Mouse (Mus musculus) embryonic facial prominence, embryonic 14.5 days (tissue): ENCODE results near the gene Syngr2. TPM values are rescaled to one million over a fixed set of nuclear protein-coding genes. Genes with fewer than 3 reads are reported as not detected.

ENCODE experiments used
- ATAC-seq: fragments of 200-750 bp; cut with Nextera tagmentation; 2 replicates; pipeline ENCODE4 v1.8.0; 2017; ENCODE audit warnings: low read depth, moderate number of reproducible peaks, moderate TSS enrichment
- DNase-seq: peaks from one replicate; pipeline ENCODE4 v3.0.0-alpha.2; 2015; ENCODE audit warnings: low spot score
- H3K27ac ChIP-seq: fragments of 300-500 bp; sonication (generic); replicated peaks from 2 replicates; pipeline ENCODE4 v1.5.1; 2014; ENCODE audit warnings: low read depth, mild to moderate bottlenecking, low read length, moderate library complexity
- H3K27me3 ChIP-seq: fragments of 300-500 bp; sonication (generic); replicated peaks from 2 replicates; pipeline ENCODE4 v1.6.1; 2014; ENCODE audit warnings: low read length; ENCODE audit not compliant: control insufficient read depth, insufficient read depth
- H3K36me3 ChIP-seq: fragments of 300-500 bp; sonication (generic); 2 replicates; pipeline ENCODE4 v1.6.1; 2014; ENCODE audit warnings: low read length, mixed read lengths; ENCODE audit not compliant: control insufficient read depth, insufficient read depth
- H3K4me1 ChIP-seq: fragments of 300-500 bp; sonication (generic); 2 replicates; pipeline ENCODE4 v1.6.1; 2014; ENCODE audit warnings: antibody characterized with exemption, low read length; ENCODE audit not compliant: control insufficient read depth, insufficient read depth
- H3K4me2 ChIP-seq: fragments of 300-500 bp; sonication (generic); 2 replicates; pipeline ENCODE4 v1.6.1; 2014; ENCODE audit warnings: low read depth, mild to moderate bottlenecking, low read length, moderate library complexity, mixed read lengths
- H3K4me3 ChIP-seq: fragments of 300-500 bp; sonication (generic); 2 replicates; pipeline ENCODE4 v1.5.1; 2014; ENCODE audit warnings: low read depth, mild to moderate bottlenecking, low read length
- H3K9ac ChIP-seq: fragments of 300-500 bp; sonication (generic); 2 replicates; pipeline ENCODE4 v1.6.1; 2014; ENCODE audit warnings: low read depth, mild to moderate bottlenecking, low read length, moderate library complexity, mixed read lengths
- H3K9me3 ChIP-seq: fragments of 300-500 bp; sonication (generic); 2 replicates; pipeline ENCODE4 v1.6.1; 2016; ENCODE audit warnings: low read length; ENCODE audit not compliant: control insufficient read depth
- WGBS: fragments of 180-500 bp; shearing (Covaris S2); extraction: QIAGEN DNeasy Blood & Tissue Kit; methylation state at CpG from one replicate; pipeline ENCODE4 v1.1.7; 2014; 5-methylcytosine and 5-hydroxymethylcytosine counted together
- polyA plus RNA-seq: library from polyadenylated mRNA; unstranded; fragments of >200 nt; fragmentation: Nextera tagmentation; extraction: Ambion mirVana; gene quantifications from 2 replicates; pipeline ENCODE4 v1.2.1, GENCODE M21; 2014

The Syngr2 gene
- polyA plus RNA-seq, 1 experiment from 2014 or later: 78.6 TPM

- peak overlapping the region; percentile 58 for H3K4me3 ChIP-seq
- H3K27ac ChIP-seq: peak overlapping the region; percentile 96
- WGBS: 4% methylated on average over 17 of the region's 19 CpGs
- H3K4me2 ChIP-seq: peak overlapping the region; percentile 89
- H3K9ac ChIP-seq: peak overlapping the region; percentile 77
- no peaks in the 10 kb centered on the region for H3K9me3 ChIP-seq
- peaks cover 17% of the 10 kb centered on the region for H3K4me1 ChIP-seq
- peaks cover 17% of the 10 kb centered on the region for H3K36me3 ChIP-seq
- ATAC-seq (peak; percentile 86), DNase-seq (no peak)
- no peaks in the 10 kb centered on the region for H3K27me3 ChIP-seq
Observed at GRCm38 (mm10) chr11:117848271-117848984, 39.0 kb downstream of the Syngr2 start.

DNA sequence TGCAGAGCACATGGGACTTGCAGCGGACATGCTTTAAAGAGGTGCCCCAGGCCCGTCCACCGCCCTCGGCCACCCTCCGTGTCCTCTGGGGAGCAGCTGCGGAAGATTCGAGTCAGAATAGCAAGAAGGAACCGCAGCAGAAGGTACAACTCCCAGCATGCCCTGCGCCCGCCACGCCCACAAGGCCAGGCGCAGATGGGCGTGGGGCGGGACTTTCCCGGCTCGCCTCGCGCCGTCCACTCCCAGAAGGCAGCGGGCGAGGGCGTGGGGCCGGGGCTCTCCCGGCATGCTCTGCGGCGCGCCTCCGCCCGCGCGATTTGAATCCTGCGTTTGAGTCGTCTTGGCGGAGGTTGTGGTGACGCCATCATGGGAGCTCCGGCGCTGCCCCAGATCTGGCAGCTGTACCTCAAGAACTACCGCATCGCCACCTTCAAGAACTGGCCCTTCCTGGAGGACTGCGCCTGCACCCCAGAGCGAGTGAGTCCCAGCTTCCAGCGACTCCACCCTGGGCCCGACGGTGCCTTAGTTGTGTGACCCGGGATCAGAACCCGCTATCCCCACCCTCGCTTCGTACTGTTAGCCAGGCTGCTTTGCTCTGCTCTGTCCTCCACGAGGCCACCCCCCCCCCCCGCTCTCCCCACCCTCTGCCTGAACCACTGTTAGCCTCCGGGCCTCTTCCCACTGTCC lies 39.7 kb downstream of the Syngr2 start, which contains the start of gene Birc5:
Birc5 (plus strand) TSS at position 267 of the 687 bp plus-strand sequence.
- WGBS: 0% methylated on average over 25 of the region's 51 CpGs

GRCm38 (mm10) chr11:117852875-117853274 lies 43.4 kb downstream of the Syngr2 start:
- Histone ChIP-seq H3K36me3 (peaks cover 57% of the 10 kb centered on the region), H3K4me2 (no peak overlapping the region), H3K27ac (no peak overlapping the region), H3K9ac (no peak overlapping the region), H3K27me3 (no peaks in the 10 kb centered on the region), H3K4me3 (no peak overlapping the region), H3K9me3 (no peaks in the 10 kb centered on the region), H3K4me1 (peaks cover 15% of the 10 kb centered on the region)
- WGBS: 91% methylated on average over 3 of the region's 3 CpGs
- ATAC-seq: no peak
- no peak for DNase-seq

More for the DNA sequence above, 39.7 kb downstream of the Syngr2 start, which contains the start of gene Birc5:
- peaks cover 17% of the 10 kb centered on the region for H3K4me1 ChIP-seq
- H3K27ac ChIP-seq: peak within 1 kb of the TSS; percentile 96
- no peaks in the 10 kb centered on the region for H3K27me3 ChIP-seq
- peaks cover 23% of the 10 kb centered on the region for H3K36me3 ChIP-seq
- H3K4me2 ChIP-seq: peak within 1 kb of the TSS; percentile 89
- ATAC-seq (peak; percentile 95), DNase-seq (peak; percentile 98)
- peak within 1 kb of the TSS; percentile 58 for H3K4me3 ChIP-seq
- H3K9ac ChIP-seq: peak within 1 kb of the TSS; percentile 77
- H3K9me3 ChIP-seq: no peaks in the 10 kb centered on the region

GRCm38 (mm10) chr11:117854241-117854640 lies 44.8 kb downstream of the Syngr2 start:
- Histone ChIP-seq H3K36me3 (peaks cover 57% of the 10 kb centered on the region), H3K4me2 (no peak overlapping the region), H3K9me3 (no peaks in the 10 kb centered on the region), H3K4me1 (peaks cover 8% of the 10 kb centered on the region; the same call in 1 of the 2 replicates), H3K27me3 (peaks cover 1% of the 10 kb centered on the region; the same call in 1 of the 2 replicates), H3K27ac (no peak overlapping the region), H3K4me3 (no peak overlapping the region), H3K9ac (no peak overlapping the region)
- 86% methylated on average over 9 of the region's 9 CpGs for WGBS
- ATAC-seq (no peak), DNase-seq (no peak)

GRCm38 (mm10) chr11:117855360-117855759 lies 45.9 kb downstream of the Syngr2 start:
- H3K4me2 ChIP-seq: no peak overlapping the region
- H3K9ac ChIP-seq: no peak overlapping the region
- DNase-seq (no peak), ATAC-seq (no peak)
- no peaks in the 10 kb centered on the region for H3K9me3 ChIP-seq
- H3K4me3 ChIP-seq: no peak overlapping the region
- H3K27me3 ChIP-seq: peaks cover 12% of the 10 kb centered on the region
- 93% methylated on average over 5 of the region's 5 CpGs for WGBS
- peaks cover 57% of the 10 kb centered on the region for H3K36me3 ChIP-seq
- peaks cover 10% of the 10 kb centered on the region for H3K4me1 ChIP-seq
- H3K27ac ChIP-seq: no peak overlapping the region

GRCm38 (mm10) chr11:117855975-117856374 lies 46.5 kb downstream of the Syngr2 start:
- peaks cover 10% of the 10 kb centered on the region; the same call in 1 of the 2 replicates for H3K4me1 ChIP-seq
- H3K4me3 ChIP-seq: no peak overlapping the region
- no peak overlapping the region for H3K27ac ChIP-seq
- H3K27me3 ChIP-seq: peaks cover 18% of the 10 kb centered on the region
- no peaks in the 10 kb centered on the region for H3K9me3 ChIP-seq
- H3K4me2 ChIP-seq: no peak overlapping the region
- DNase-seq (no peak), ATAC-seq (no peak)
- 81% methylated on average over 1 of the region's 1 CpGs for WGBS
- H3K36me3 ChIP-seq: peaks cover 57% of the 10 kb centered on the region
- no peak overlapping the region for H3K9ac ChIP-seq

DNA sequence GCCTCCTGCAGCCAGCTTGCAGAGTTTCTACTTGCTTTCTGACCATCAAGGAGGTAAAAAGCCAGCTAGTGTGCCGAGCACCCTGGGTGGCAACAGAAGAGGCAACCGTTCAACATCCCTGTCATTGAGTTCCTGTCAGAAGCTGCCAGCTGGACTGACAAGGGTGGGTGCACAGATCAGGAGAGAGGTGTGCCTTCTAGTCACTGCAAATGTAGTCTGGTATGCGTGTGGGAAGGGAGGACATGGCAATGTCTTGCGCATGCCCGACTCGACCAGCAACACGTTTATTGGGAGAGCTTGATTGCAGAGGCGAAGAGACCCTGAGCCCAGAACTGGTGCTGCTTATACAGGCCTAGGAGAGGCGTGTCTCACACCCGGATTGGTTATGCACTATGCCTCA lies 48.0 kb downstream of the Syngr2 start:
- no peak overlapping the region for H3K4me2 ChIP-seq
- ATAC-seq (no peak), DNase-seq (no peak)
- 97% methylated on average over 10 of the region's 10 CpGs for WGBS
- H3K4me1 ChIP-seq: peaks cover 8% of the 10 kb centered on the region; the same call in 1 of the 2 replicates
- H3K9me3 ChIP-seq: no peaks in the 10 kb centered on the region
- no peak overlapping the region for H3K4me3 ChIP-seq
- H3K36me3 ChIP-seq: peaks cover 49% of the 10 kb centered on the region
- no peak overlapping the region for H3K27ac ChIP-seq
- peaks cover 24% of the 10 kb centered on the region for H3K27me3 ChIP-seq
- H3K9ac ChIP-seq: no peak overlapping the region

- no peak for DNase-seq
- Histone ChIP-seq H3K27me3 (peaks cover 32% of the 10 kb centered on the region), H3K4me2 (no peak overlapping the region), H3K9me3 (no peaks in the 10 kb centered on the region), H3K36me3 (peaks cover 40% of the 10 kb centered on the region), H3K9ac (no peak overlapping the region), H3K4me3 (no peak overlapping the region), H3K4me1 (peaks cover 8% of the 10 kb centered on the region; the same call in 1 of the 2 replicates), H3K27ac (no peak overlapping the region)
- ATAC-seq: no peak
- 53% methylated on average over 3 of the region's 3 CpGs for WGBS
Observed at GRCm38 (mm10) chr11:117858392-117858791, 48.9 kb downstream of the Syngr2 start.
